36 mouse cellular contexts compared by ENCODE assay signal in the genomic region with DNA sequence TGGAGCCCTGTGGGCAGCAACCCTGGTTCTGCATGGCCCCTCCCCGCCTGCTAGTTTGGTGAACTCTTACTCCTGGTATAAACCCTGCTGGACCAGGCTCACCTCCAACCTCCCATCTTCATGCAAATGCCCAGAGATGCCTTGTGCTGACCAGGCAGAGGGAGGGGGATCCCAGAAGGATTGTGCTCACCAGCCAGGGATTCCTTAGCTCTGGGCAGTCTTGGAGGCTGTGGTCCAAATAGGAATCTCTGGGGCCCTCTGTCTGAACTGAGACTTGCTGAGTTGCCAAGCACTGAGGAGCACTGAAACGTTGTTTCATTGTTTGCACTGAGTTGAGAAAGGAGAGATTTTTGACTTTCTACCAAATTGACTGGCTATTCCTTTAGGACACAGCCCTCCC. TPM values are rescaled to one million over a fixed set of nuclear protein-coding genes. Genes with fewer than 3 reads are reported as not detected.
DNase-seq lines count a peak whose midpoint lies in the region; ATAC-seq and TF ChIP-seq lines count a peak whose summit lies in the region.
"Had no signal": no experiment of that assay in that cellular context is flagged by ENCODE, and none has a peak within 500 bp of the region (broad histone marks: within the 10 kb centered on the region; RNA-seq: fewer than 3 reads in every experiment).

No protein-coding gene starts in this region.

- no peaks in the 10 kb centered on the region for H3K9me3 ChIP-seq in intestine, postnatal 0 days (ENCODE audit: control insufficient read depth)
- H3K9me3 ChIP-seq in intestine, embryonic 16.5 days (ENCODE audit: control insufficient read depth, low read length), result no peaks in the 10 kb centered on the region
- H3K9me3 ChIP-seq in midbrain, postnatal 0 days (ENCODE audit: low read length), result no peaks in the 10 kb centered on the region
- no peaks in the 10 kb centered on the region for H3K9me3 ChIP-seq in midbrain, embryonic 16.5 days (replicated peaks; ENCODE audit: control insufficient read depth, low read length, poor library complexity, severe bottlenecking)
- H3K9me3 ChIP-seq in forebrain, embryonic 14.5 days (replicated peaks; ENCODE audit: control insufficient read depth, low read length), result no peaks in the 10 kb centered on the region
- H3K9me3 ChIP-seq: embryonic facial prominence, embryonic 10.5 days; embryonic facial prominence, embryonic 15.5 days; forebrain, embryonic 12.5 days; liver, embryonic 12.5 days had no signal

- intact Hi-C loops in gastrocnemius, adult 2 months (cut with DNase I), result no loop called here
- intact Hi-C loops in gastrocnemius, postnatal 14 days (cut with DNase I; ENCODE audit: low total_unique reads), result no loop called here

- H3K36me3 ChIP-seq in intestine, postnatal 0 days (ENCODE audit: control insufficient read depth, insufficient read depth), result no peaks in the 10 kb centered on the region
- H3K36me3 ChIP-seq in intestine, embryonic 16.5 days (ENCODE audit: control insufficient read depth, insufficient read depth, low read length), result no peaks in the 10 kb centered on the region
- H3K36me3 ChIP-seq in midbrain, postnatal 0 days (ENCODE audit: insufficient read depth, low read length), result no peaks in the 10 kb centered on the region
- no peaks in the 10 kb centered on the region for H3K36me3 ChIP-seq in midbrain, embryonic 16.5 days (ENCODE audit: control insufficient read depth, insufficient read depth, low read length)
- no peaks in the 10 kb centered on the region for H3K36me3 ChIP-seq in forebrain, embryonic 14.5 days (ENCODE audit: control insufficient read depth, insufficient read depth, low read length)
- H3K36me3 ChIP-seq: embryonic facial prominence, embryonic 10.5 days; embryonic facial prominence, embryonic 15.5 days; forebrain, embryonic 12.5 days; liver, embryonic 12.5 days had no signal

- TF ChIP-seq CTCF in gastrocnemius, adult 2 months (IDR thresholded peaks at IDR 0.05), result no peak
- peak; percentile 22; the same call in 1 of the 2 replicates for TF ChIP-seq CTCF in intestine, postnatal 0 days (IDR thresholded peaks at IDR 0.05; ENCODE audit: low read depth)
- no peak for TF ChIP-seq CTCF in midbrain, postnatal 0 days (IDR thresholded peaks at IDR 0.05)

- WGBS in intestine, postnatal 0 days, result 40% methylated on average over 2 of the region's 2 CpGs
- 37% methylated on average over 2 of the region's 2 CpGs for WGBS in intestine, embryonic 16.5 days
- WGBS in midbrain, postnatal 0 days, result 41% methylated on average over 2 of the region's 2 CpGs
- 38% methylated on average over 2 of the region's 2 CpGs for WGBS in midbrain, embryonic 16.5 days
- 44% methylated on average over 2 of the region's 2 CpGs for WGBS in forebrain, embryonic 14.5 days

- H3K4me1 ChIP-seq in intestine, postnatal 0 days (replicated peaks; ENCODE audit: control insufficient read depth, insufficient read depth, low read length), result no peaks in the 10 kb centered on the region
- no peaks in the 10 kb centered on the region for H3K4me1 ChIP-seq in intestine, embryonic 16.5 days (ENCODE audit: control insufficient read depth, insufficient read depth, low read length)
- H3K4me1 ChIP-seq in midbrain, postnatal 0 days (ENCODE audit: insufficient read depth, low read length), result no peaks in the 10 kb centered on the region
- no peaks in the 10 kb centered on the region for H3K4me1 ChIP-seq in midbrain, embryonic 16.5 days (ENCODE audit: control insufficient read depth, insufficient read depth, low read length)
- no peaks in the 10 kb centered on the region for H3K4me1 ChIP-seq in forebrain, embryonic 14.5 days (ENCODE audit: control insufficient read depth, insufficient read depth, low read length)
- H3K4me1 ChIP-seq: embryonic facial prominence, embryonic 15.5 days; liver, embryonic 12.5 days had no signal

- H3K4me2 ChIP-seq in intestine, postnatal 0 days (replicated peaks; ENCODE audit: low read depth), result no peak overlapping the region
- H3K4me2 ChIP-seq in intestine, embryonic 16.5 days (ENCODE audit: low read depth, low read length), result no peak overlapping the region
- H3K4me2 ChIP-seq in midbrain, postnatal 0 days (ENCODE audit: low read depth, low read length, poor library complexity, severe bottlenecking), result no peak overlapping the region
- H3K4me2 ChIP-seq in midbrain, embryonic 16.5 days (ENCODE audit: low read length), result no peak overlapping the region
- H3K4me2 ChIP-seq in forebrain, embryonic 14.5 days (ENCODE audit: low read length), result no peak overlapping the region
- H3K4me2 ChIP-seq: embryonic facial prominence, embryonic 15.5 days; forebrain, embryonic 12.5 days; heart, embryonic 11.5 days; liver, embryonic 12.5 days had no signal

- no peak overlapping the region for H3K27ac ChIP-seq in gastrocnemius, adult 2 months
- no peak overlapping the region for H3K27ac ChIP-seq in intestine, postnatal 0 days (ENCODE audit: low read depth, low read length)
- no peak overlapping the region for H3K27ac ChIP-seq in intestine, embryonic 16.5 days (ENCODE audit: low read length)
- H3K27ac ChIP-seq in midbrain, postnatal 0 days (ENCODE audit: low read depth, low read length), result no peak overlapping the region
- no peak overlapping the region for H3K27ac ChIP-seq in midbrain, embryonic 16.5 days (ENCODE audit: low read length)
- no peak overlapping the region for H3K27ac ChIP-seq in forebrain, embryonic 14.5 days (ENCODE audit: low read depth, low read length)
- H3K27ac ChIP-seq: embryonic facial prominence, embryonic 10.5 days; embryonic facial prominence, embryonic 15.5 days; forebrain, embryonic 12.5 days; layer of hippocampus, adult 2 months; left cerebral cortex, adult 2 months; liver, embryonic 12.5 days; macrophage had no signal

- peak; percentile 30 for DNase-seq in gastrocnemius, adult 2 months
- DNase-seq in gastrocnemius, postnatal 14 days, result no peak
- peak; percentile 36 for DNase-seq in midbrain, postnatal 0 days (ENCODE audit: low spot score)
- no peak for DNase-seq in forebrain, embryonic 14.5 days (ENCODE audit: low spot score)
- DNase-seq: adrenal gland, adult 2 months; cerebellum, adult 11-12 months; cerebellum, adult 9-11 months; gastrocnemius, postnatal 36 days; heart, adult 18-20 months; heart, postnatal 36 days; kidney, adult 2 months; kidney, postnatal 36 days; liver, postnatal 0 days; retina, postnatal 1 day; right cerebral cortex, postnatal 14 days; thymus, postnatal 14 days had no signal

- H3K27me3 ChIP-seq in intestine, postnatal 0 days (replicated peaks; ENCODE audit: control insufficient read depth, insufficient read depth, low read length), result no peaks in the 10 kb centered on the region
- H3K27me3 ChIP-seq in intestine, embryonic 16.5 days (replicated peaks; ENCODE audit: control insufficient read depth, insufficient read depth, low read length), result no peaks in the 10 kb centered on the region
- no peaks in the 10 kb centered on the region for H3K27me3 ChIP-seq in midbrain, postnatal 0 days (ENCODE audit: insufficient read depth, low read length)
- H3K27me3 ChIP-seq in midbrain, embryonic 16.5 days (ENCODE audit: control insufficient read depth, insufficient read depth, low read depth, low read length), result no peaks in the 10 kb centered on the region
- H3K27me3 ChIP-seq in forebrain, embryonic 14.5 days (replicated peaks; ENCODE audit: control insufficient read depth, insufficient read depth, low read length), result no peaks in the 10 kb centered on the region
- H3K27me3 ChIP-seq: embryonic facial prominence, embryonic 15.5 days; forebrain, embryonic 12.5 days; liver, embryonic 12.5 days had no signal

- ATAC-seq in intestine, postnatal 0 days, result no peak
- no peak for ATAC-seq in intestine, embryonic 16.5 days
- no peak for ATAC-seq in midbrain, postnatal 0 days (ENCODE audit: low FRiP score)
- ATAC-seq in midbrain, embryonic 16.5 days, result no peak
- ATAC-seq in forebrain, embryonic 14.5 days, result no peak
- ATAC-seq: liver, embryonic 12.5 days; liver, postnatal 0 days; lung, postnatal 0 days had no signal

- H3K9ac ChIP-seq in intestine, postnatal 0 days (ENCODE audit: low read depth, low read length), result no peak overlapping the region
- H3K9ac ChIP-seq in intestine, embryonic 16.5 days (ENCODE audit: low read depth, low read length), result no peak overlapping the region
- H3K9ac ChIP-seq in midbrain, postnatal 0 days (replicated peaks; ENCODE audit: low read length, poor library complexity, severe bottlenecking), result no peak overlapping the region
- H3K9ac ChIP-seq in midbrain, embryonic 16.5 days (ENCODE audit: low read depth, low read length), result no peak overlapping the region
- H3K9ac ChIP-seq in forebrain, embryonic 14.5 days (ENCODE audit: low read length), result no peak overlapping the region
- H3K9ac ChIP-seq: embryonic facial prominence, embryonic 15.5 days; forebrain, embryonic 12.5 days; liver, embryonic 12.5 days; liver, postnatal 0 days had no signal

- no peak overlapping the region for H3K4me3 ChIP-seq in gastrocnemius, adult 2 months
- no peak overlapping the region for H3K4me3 ChIP-seq in intestine, postnatal 0 days (ENCODE audit: low read depth, low read length)
- H3K4me3 ChIP-seq in intestine, embryonic 16.5 days (ENCODE audit: low read length), result no peak overlapping the region
- H3K4me3 ChIP-seq in midbrain, postnatal 0 days (ENCODE audit: low read depth, low read length), result no peak overlapping the region
- H3K4me3 ChIP-seq in midbrain, embryonic 16.5 days (ENCODE audit: low read depth, low read length), result no peak overlapping the region
- no peak overlapping the region for H3K4me3 ChIP-seq in forebrain, embryonic 14.5 days (ENCODE audit: low read depth, low read length)
- H3K4me3 ChIP-seq: embryonic facial prominence, embryonic 10.5 days; embryonic facial prominence, embryonic 15.5 days; forebrain, embryonic 12.5 days; layer of hippocampus, adult 2 months; left cerebral cortex, adult 2 months; liver, embryonic 12.5 days had no signal

RNA-seq across cellular contexts. Expression of a gene that starts 8.4 kb away (rescaled TPM):
- not detected for total RNA-seq in gastrocnemius, adult 2 months (2021)
- total RNA-seq in gastrocnemius, postnatal 14 days (2021), result under 1 TPM in 1 of 2 experiments, not detected in 1; 0.16 TPM
- 0.04 TPM in 1 of 2 replicates, not detected in the other for polyA plus RNA-seq in intestine, postnatal 0 days (2015; fragmentation: Nextera tagmentation; extraction: Ambion mirVana)
- not detected in 2 replicates for polyA plus RNA-seq in intestine, embryonic 16.5 days (2015; fragmentation: Nextera tagmentation; extraction: Ambion mirVana)
- total RNA-seq in midbrain, postnatal 0 days (2014; rRNA removed), result 0.16 and 1.2 TPM in 2 replicates
- 0.12 and 0.15 TPM in 2 replicates for polyA plus RNA-seq in midbrain, postnatal 0 days (2015; fragmentation: Nextera tagmentation; extraction: Ambion mirVana)
- 0.09 and 0.10 TPM in 2 replicates for polyA plus RNA-seq in midbrain, embryonic 16.5 days (2015; fragmentation: Nextera tagmentation; extraction: Ambion mirVana)
- 0.04 TPM in 1 of 2 replicates, not detected in the other for polyA plus RNA-seq in forebrain, embryonic 14.5 days (2014; fragmentation: Nextera tagmentation; extraction: Ambion mirVana)
- total RNA-seq: common myeloid progenitor, adult 5-6 weeks; gastrocnemius, postnatal 36 days; heart, adult 18-20 months; heart, postnatal 36 days; megakaryocyte-erythroid progenitor cell, adult 5-6 weeks; monocyte, adult 5-6 weeks had no signal
- polyA plus RNA-seq: CD4-positive, CD25-positive, alpha-beta regulatory T cell, adult 4 months; forebrain, embryonic 12.5 days; heart, embryonic 11.5 days; inflammation-experienced regulatory T-cells, adult 6 months; kidney, adult 2 months; liver, embryonic 12.5 days; lung, postnatal 0 days; macrophage; neural tube, embryonic 14.5 days; stomach, embryonic 14.5 days; urinary bladder, adult 2 months had no signal

Comparison
In these comparisons a context has a peak if more than half of its experiments do, and no peak if none do; other contexts are left out.
1. DNase-seq: peak in gastrocnemius, adult 2 months (single experiment) and midbrain, postnatal 0 days (single experiment); none in gastrocnemius, postnatal 14 days (single experiment) and forebrain, embryonic 14.5 days (single experiment).